Mouse (Mus musculus) liver, adult 2 months (tissue): ENCODE measurements at regions not wholly inside any gene's neighbourhood (a gene's known extent, or its start where the extent isn't known, plus 50 kb on each side); places are given as distances from the start of the nearest gene placed in this dataset.

Source experiments
- CTCF ChIP-seq: fragments of 200-500 bp; IDR thresholded peaks from 2 replicates; pipeline ENCODE4 v1.5.1; 2011; ENCODE audit warnings: low read depth, low read length, control low read depth
- POLR2A ChIP-seq: fragments of 200-500 bp; IDR thresholded peaks from 2 replicates; pipeline ENCODE4 v1.6.1; 2011; ENCODE audit warnings: low read length, control low read depth; ENCODE audit not compliant: insufficient read depth; ENCODE audit errors: extremely low read depth

DNA sequence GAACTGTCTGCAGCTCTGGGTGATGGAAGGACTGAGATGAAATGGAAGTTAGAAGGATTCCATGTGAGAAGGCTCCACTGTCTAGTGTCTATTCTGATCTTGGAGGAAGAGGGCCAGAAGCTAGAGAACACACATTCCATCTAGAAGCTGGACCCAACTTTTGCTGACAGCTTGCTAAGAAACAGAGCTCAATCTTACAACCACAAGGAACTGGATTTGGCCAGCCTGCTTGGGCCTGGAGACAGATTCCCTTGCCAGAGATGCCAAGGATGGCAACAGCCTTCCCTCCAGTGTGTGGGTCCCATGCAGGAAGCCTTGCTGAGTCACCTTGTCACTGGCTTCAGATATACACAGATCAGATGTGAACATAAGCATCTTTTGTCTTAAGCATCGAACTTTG lies 591.0 kb downstream of the Tns3 start:
- TF ChIP-seq CTCF, result no peak
- TF ChIP-seq POLR2A, result no peak
